Mouse (Mus musculus): ENCODE results near the gene Smco2. TPM values are rescaled to one million over a fixed set of nuclear protein-coding genes. Genes with fewer than 3 reads are reported as not detected.

The Smco2 gene
- total and polyA plus RNA-seq, 3 experiments, result 0.76 to 2.0 (median 2.0) TPM

DNA sequence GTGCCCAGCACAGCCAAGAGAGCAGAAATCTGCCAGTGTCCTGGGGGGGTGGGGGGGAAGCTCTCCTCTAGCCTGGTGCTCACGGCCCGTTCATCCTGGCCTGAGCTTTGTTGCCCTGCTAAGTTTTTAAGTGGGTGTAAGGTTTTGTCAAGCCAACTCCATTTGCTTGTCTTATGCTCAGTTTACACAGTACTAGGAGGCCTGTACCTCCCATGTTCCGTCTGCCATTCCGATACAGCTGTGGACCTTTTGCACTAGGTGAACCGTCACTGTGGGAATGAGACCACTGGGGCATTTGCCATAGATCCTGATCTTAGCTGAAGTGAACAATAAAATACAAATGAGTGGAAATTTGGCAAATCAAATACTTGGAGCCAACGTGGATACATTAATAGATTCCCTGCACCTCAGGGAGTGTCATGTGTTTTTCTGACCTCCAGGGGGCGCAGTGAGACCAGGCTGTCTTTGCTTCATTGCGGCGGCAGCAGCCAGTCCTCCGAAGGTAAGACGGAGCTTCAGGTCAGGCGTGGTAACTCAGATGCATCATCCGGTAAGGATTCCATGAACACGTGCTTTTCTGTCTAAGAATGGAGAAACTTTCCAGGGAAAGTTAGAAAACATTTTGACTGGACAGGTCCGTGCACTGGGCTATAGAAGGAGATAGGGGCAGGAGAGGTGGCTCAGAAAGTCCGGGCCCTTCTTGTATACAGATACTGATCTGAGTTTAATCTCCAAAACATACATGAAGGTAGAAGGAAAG, 25.0 kb upstream of the Smco2 start:
- Histone ChIP-seq H3K9ac (ENCODE audit: low read depth, low read length) (no peak overlapping the region), H3K36me3 (ENCODE audit: control insufficient read depth, insufficient read depth, low read length) (no peaks in the 10 kb centered on the region), H3K4me1 (ENCODE audit: control insufficient read depth, insufficient read depth, low read length) (no peaks in the 10 kb centered on the region), H3K4me3 (no peak overlapping the region), H3K27ac (no peak overlapping the region), H3K79me2 (replicated peaks; ENCODE audit: control insufficient read depth, insufficient read depth, low read length) (no peaks in the 10 kb centered on the region), H3K27me3 (ENCODE audit: control insufficient read depth, insufficient read depth, low read length) (no peaks in the 10 kb centered on the region)
- 44% methylated on average over 16 of the region's 16 CpGs for WGBS
- DNase-seq, result peak; percentile 46 to 74
- TF ChIP-seq POLR2A (IDR thresholded peaks at IDR 0.05; ENCODE audit: insufficient read depth, low read depth, low read length), result no peak
- peak; percentile 95 for TF ChIP-seq CTCF (IDR thresholded peaks at IDR 0.05)
- peak; percentile 66; the same call in 1 of the 2 replicates for TF ChIP-seq EP300 (IDR thresholded peaks at IDR 0.05; ENCODE audit: insufficient read depth, low read depth, low read length)
- intact Hi-C loops (cut with DNase I), result loop anchor here (2.0 to 5.0 kb wide), 3 partner anchors 170 to 417 kb away; no protein-coding TSS in a partner anchor

DNA sequence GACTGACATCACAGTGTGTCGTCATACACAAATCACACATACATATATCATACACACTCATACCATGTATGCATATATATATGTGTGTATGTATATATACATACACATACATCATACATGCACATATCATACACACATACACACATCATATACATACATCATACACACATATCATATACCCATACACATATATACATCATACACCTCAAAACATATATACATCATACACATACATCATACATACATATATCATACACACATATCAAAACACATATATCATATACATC, 24.5 kb upstream of the Smco2 start:
- intact Hi-C loops (cut with DNase I), result loop anchor here (2.0 kb wide), 2 partner anchors 169 to 291 kb away; no protein-coding TSS in a partner anchor

DNA sequence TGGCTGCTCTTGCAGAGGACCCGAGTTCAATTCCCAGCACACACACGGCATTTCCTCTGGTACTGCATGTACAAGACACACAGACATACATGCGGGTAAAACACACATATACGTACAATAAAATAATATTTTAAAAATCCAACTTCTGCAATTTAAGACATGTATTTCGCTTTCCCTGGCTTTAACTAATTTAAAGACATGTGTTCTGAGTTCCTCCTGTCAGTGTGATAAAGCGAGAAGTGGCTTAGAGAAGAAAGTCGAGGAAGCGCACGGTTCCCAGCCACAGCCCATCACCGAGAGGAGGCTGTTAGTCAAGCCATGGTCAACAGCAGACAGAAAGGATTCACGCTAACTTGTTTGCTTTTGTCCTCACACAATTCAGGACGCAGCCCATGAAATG, 18.6 kb upstream of the Smco2 start:
- intact Hi-C loops (cut with DNase I), result loop anchor here (10.0 kb wide), 1 partner anchor 1123 kb away; no protein-coding TSS in a partner anchor

More for the DNA sequence above, 24.5 kb upstream of the Smco2 start:
- Histone ChIP-seq H3K79me2 (replicated peaks; ENCODE audit: control insufficient read depth, insufficient read depth, low read length) (no peaks in the 10 kb centered on the region), H3K27ac (no peak overlapping the region), H3K9ac (ENCODE audit: low read depth, low read length) (no peak overlapping the region), H3K27me3 (ENCODE audit: control insufficient read depth, insufficient read depth, low read length) (no peaks in the 10 kb centered on the region), H3K4me3 (no peak overlapping the region), H3K36me3 (ENCODE audit: control insufficient read depth, insufficient read depth, low read length) (no peaks in the 10 kb centered on the region), H3K4me1 (ENCODE audit: control insufficient read depth, insufficient read depth, low read length) (no peaks in the 10 kb centered on the region)
- TF ChIP-seq EP300 (IDR thresholded peaks at IDR 0.05; ENCODE audit: insufficient read depth, low read depth, low read length) (no peak), POLR2A (IDR thresholded peaks at IDR 0.05; ENCODE audit: insufficient read depth, low read depth, low read length) (no peak)
- no peak for DNase-seq
- 87% methylated on average over 1 of the region's 1 CpGs for WGBS

DNA sequence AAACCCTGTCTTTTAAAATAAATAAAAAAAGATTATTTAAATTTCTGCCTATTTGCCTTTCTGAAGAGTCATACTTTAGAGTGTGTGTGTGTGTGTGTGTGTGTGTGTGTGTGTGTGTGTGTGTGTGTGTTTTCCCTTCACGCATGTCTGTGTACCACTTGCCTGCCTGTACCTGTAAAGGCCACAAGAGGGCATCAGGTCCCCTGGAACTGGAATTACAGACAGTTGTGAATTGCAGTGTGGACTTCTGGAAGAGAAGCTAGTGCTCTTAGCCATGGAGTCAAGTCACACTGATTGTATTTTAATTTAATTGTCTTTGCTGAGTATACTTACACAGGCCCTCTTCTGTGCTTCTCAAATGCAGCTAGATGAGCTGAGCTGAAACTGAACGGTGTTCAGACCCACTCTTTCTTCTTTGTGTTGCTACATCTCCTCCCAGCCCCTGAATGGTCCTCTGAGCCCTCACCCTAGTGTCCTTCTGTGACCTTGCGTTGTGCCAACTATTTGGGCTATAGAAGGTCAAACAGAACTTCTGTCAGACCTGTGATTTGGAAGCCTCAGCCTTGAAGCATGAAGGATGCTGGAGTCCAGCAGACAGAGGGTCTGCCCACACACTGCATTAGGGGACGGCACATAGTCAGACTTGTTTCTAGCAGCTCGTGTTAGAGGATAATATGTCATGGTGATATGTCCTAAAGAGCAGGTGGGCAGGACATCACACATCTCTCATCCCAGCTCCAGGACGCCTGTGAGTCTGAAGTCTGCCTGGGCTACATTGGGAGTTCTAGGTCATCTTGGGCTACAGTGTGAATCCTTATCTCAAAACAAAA, 16.2 kb upstream of the Smco2 start:
- Histone ChIP-seq H3K4me1 (ENCODE audit: control insufficient read depth, insufficient read depth, low read length) (peaks cover 4% of the 10 kb centered on the region), H3K27me3 (ENCODE audit: control insufficient read depth, insufficient read depth, low read length) (no peaks in the 10 kb centered on the region), H3K36me3 (ENCODE audit: control insufficient read depth, insufficient read depth, low read length) (no peaks in the 10 kb centered on the region), H3K79me2 (replicated peaks; ENCODE audit: control insufficient read depth, insufficient read depth, low read length) (no peaks in the 10 kb centered on the region), H3K9ac (ENCODE audit: low read depth, low read length) (no peak overlapping the region), H3K4me3 (no peak overlapping the region), H3K27ac (no peak overlapping the region)
- 67% methylated on average over 6 of the region's 6 CpGs for WGBS
- TF ChIP-seq POLR2A (IDR thresholded peaks at IDR 0.05; ENCODE audit: insufficient read depth, low read depth, low read length) (no peak), CTCF (IDR thresholded peaks at IDR 0.05) (peak; percentile 70), EP300 (IDR thresholded peaks at IDR 0.05; ENCODE audit: insufficient read depth, low read depth, low read length) (peak; percentile 85; the same call in 1 of the 2 replicates)
- intact Hi-C loops (cut with DNase I), result loop anchor here (1.0 to 10.0 kb wide), 3 partner anchors 129 to 1121 kb away; no protein-coding TSS in a partner anchor
- DNase-seq, result peak in 1 of 2 experiments; percentile 42

More for the DNA sequence above, 18.6 kb upstream of the Smco2 start:
- DNase-seq, result no peak
- Histone ChIP-seq H3K79me2 (replicated peaks; ENCODE audit: control insufficient read depth, insufficient read depth, low read length) (no peaks in the 10 kb centered on the region), H3K27ac (no peak overlapping the region), H3K4me1 (ENCODE audit: control insufficient read depth, insufficient read depth, low read length) (peaks cover 4% of the 10 kb centered on the region; the same call in 1 of the 2 replicates), H3K9ac (ENCODE audit: low read depth, low read length) (no peak overlapping the region), H3K27me3 (ENCODE audit: control insufficient read depth, insufficient read depth, low read length) (no peaks in the 10 kb centered on the region), H3K4me3 (no peak overlapping the region), H3K36me3 (ENCODE audit: control insufficient read depth, insufficient read depth, low read length) (no peaks in the 10 kb centered on the region)
- 93% methylated on average over 12 of the region's 12 CpGs for WGBS
- no peak for TF ChIP-seq EP300 (IDR thresholded peaks at IDR 0.05; ENCODE audit: insufficient read depth, low read depth, low read length)
- no peak for TF ChIP-seq CTCF (IDR thresholded peaks at IDR 0.05)
- TF ChIP-seq POLR2A (IDR thresholded peaks at IDR 0.05; ENCODE audit: insufficient read depth, low read depth, low read length), result no peak

DNA sequence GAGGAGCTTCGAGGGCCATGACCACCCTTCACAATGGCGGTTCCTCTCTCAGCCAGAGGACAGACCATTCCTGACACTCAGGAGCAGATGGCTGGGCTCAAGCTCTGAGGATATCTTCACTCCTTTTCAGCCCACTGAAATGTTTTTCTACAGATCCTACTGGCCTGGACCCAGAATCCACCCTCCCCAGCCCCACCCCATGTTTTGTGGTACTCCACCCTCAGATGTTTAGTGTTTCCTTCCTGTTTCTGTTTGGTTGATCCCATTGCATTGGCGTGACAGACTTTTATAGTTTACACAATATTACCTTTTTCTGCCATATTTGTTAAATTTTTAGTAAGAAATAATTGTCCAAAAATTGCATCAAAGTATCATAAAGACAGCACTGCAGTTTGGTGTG, 15.6 kb upstream of the Smco2 start:
- 54% methylated on average over 3 of the region's 3 CpGs for WGBS
- no peaks in the 10 kb centered on the region for H3K79me2 ChIP-seq (replicated peaks; ENCODE audit: control insufficient read depth, insufficient read depth, low read length)
- H3K27me3 ChIP-seq (ENCODE audit: control insufficient read depth, insufficient read depth, low read length), result no peaks in the 10 kb centered on the region
- intact Hi-C loops (cut with DNase I), result loop anchor here (10.0 kb wide), 1 partner anchor 1120 kb away; no protein-coding TSS in a partner anchor
- H3K4me3 ChIP-seq, result no peak overlapping the region
- TF ChIP-seq POLR2A (IDR thresholded peaks at IDR 0.05; ENCODE audit: insufficient read depth, low read depth, low read length) (no peak), EP300 (IDR thresholded peaks at IDR 0.05; ENCODE audit: insufficient read depth, low read depth, low read length) (no peak), CTCF (IDR thresholded peaks at IDR 0.05) (no peak)
- peaks cover 4% of the 10 kb centered on the region for H3K4me1 ChIP-seq (ENCODE audit: control insufficient read depth, insufficient read depth, low read length)
- H3K27ac ChIP-seq, result no peak overlapping the region
- DNase-seq, result no peak
- H3K36me3 ChIP-seq (ENCODE audit: control insufficient read depth, insufficient read depth, low read length), result no peaks in the 10 kb centered on the region
- H3K9ac ChIP-seq (ENCODE audit: low read depth, low read length), result no peak overlapping the region
